Mouse (Mus musculus) neural tube, embryonic 13.5 days (tissue): ENCODE measurements around the gene Adssl1. TPM values are rescaled to one million over a fixed set of nuclear protein-coding genes. Genes with fewer than 3 reads are reported as not detected.

Experiments
- ATAC-seq: fragments of 200-750 bp; cut with Nextera tagmentation; 2 replicates; pipeline ENCODE4 v1.8.0; 2017; ENCODE audit warnings: low read depth, mild to moderate bottlenecking, moderate TSS enrichment, moderate library complexity
- H3K27ac ChIP-seq: fragments of 300-500 bp; sonication (generic); replicated peaks from 2 replicates; pipeline ENCODE4 v1.5.1; 2015; ENCODE audit warnings: moderate library complexity, mild to moderate bottlenecking, inconsistent platforms
- H3K27me3 ChIP-seq: fragments of 300-500 bp; sonication (generic); 2 replicates; pipeline ENCODE4 v1.6.1; 2015; ENCODE audit warnings: mild to moderate bottlenecking, inconsistent platforms
- H3K36me3 ChIP-seq: fragments of 300-500 bp; sonication (generic); 2 replicates; pipeline ENCODE4 v1.6.1; 2015; ENCODE audit warnings: mild to moderate bottlenecking, inconsistent platforms
- H3K4me1 ChIP-seq: fragments of 300-500 bp; sonication (generic); replicated peaks from 2 replicates; pipeline ENCODE4 v1.6.1; 2015; ENCODE audit warnings: inconsistent platforms
- H3K4me2 ChIP-seq: fragments of 300-500 bp; sonication (generic); 2 replicates; pipeline ENCODE4 v1.6.1; 2015; ENCODE audit warnings: inconsistent platforms, mild to moderate bottlenecking, moderate library complexity
- H3K4me3 ChIP-seq: fragments of 300-500 bp; sonication (generic); 2 replicates; pipeline ENCODE4 v1.5.1; 2015; ENCODE audit warnings: mild to moderate bottlenecking, inconsistent platforms
- H3K9ac ChIP-seq: fragments of 300-500 bp; sonication (generic); 2 replicates; pipeline ENCODE4 v1.6.1; 2015; ENCODE audit warnings: moderate library complexity, mild to moderate bottlenecking, inconsistent platforms
- H3K9me3 ChIP-seq: fragments of 300-500 bp; sonication (generic); 2 replicates; pipeline ENCODE4 v1.6.1; 2016; ENCODE audit warnings: inconsistent platforms
- WGBS: fragments of 180-500 bp; shearing (Covaris S2); methylation state at CpG from one replicate; pipeline ENCODE4 v1.1.7; 2015; 5-methylcytosine and 5-hydroxymethylcytosine counted together
- polyA plus RNA-seq: library from polyadenylated mRNA; unstranded; fragments of >200 nt; fragmentation: Nextera tagmentation; extraction: Ambion mirVana; gene quantifications from 2 replicates; pipeline ENCODE4 v1.2.1, GENCODE M21; 2015

The Adssl1 gene
- polyA plus RNA-seq, 1 experiment from 2014 or later, result 3.2 TPM

DNA sequence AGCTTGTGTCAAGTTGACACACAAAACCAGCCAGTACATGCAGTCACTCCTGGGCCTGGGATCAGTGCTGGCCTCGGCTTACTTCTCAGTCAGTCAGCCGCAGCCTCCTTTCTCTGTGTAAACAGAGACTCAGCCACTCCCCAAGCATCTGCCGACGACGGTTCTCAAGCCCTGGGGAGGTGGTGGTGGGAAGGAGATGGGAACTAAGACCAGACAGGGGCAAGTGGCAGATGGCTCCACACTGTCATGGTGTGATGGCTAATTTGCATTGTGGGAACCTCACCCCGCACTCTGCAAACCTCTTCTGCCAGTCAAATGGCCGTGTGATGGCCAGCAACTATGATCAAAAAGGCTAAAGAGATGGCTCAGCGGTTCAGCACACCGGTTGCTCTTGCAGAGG lies 3.2 kb upstream of the Adssl1 start:
- ATAC-seq, result no peak
- WGBS, result 62% methylated on average over 9 of the region's 9 CpGs
- Histone ChIP-seq H3K4me1 (peaks cover 23% of the 10 kb centered on the region), H3K9ac (no peak overlapping the region), H3K36me3 (no peaks in the 10 kb centered on the region), H3K9me3 (no peaks in the 10 kb centered on the region), H3K27me3 (peaks cover 34% of the 10 kb centered on the region), H3K27ac (no peak overlapping the region), H3K4me2 (no peak overlapping the region), H3K4me3 (no peak overlapping the region)

DNA sequence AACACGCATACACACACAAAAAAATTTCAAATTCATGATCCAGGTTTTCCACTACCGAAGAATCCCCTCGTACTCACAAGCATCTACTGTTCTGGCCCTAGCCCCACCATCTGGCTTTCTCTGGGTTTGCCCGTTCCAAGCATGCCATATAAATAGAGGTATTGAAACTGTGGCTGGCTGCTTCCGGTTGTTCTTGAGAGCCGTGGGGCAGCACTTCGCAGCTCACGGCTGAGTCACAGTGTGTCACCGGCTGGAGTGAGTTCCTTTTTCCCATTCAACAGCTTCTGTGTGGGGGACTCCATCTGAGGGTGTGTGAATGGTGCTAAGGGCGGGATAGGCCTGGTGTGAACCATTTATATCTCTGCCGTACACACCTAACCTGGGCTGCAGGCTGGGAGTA lies 2.7 kb upstream of the Adssl1 start:
- no peaks in the 10 kb centered on the region for H3K36me3 ChIP-seq
- no peak overlapping the region for H3K4me3 ChIP-seq
- no peaks in the 10 kb centered on the region for H3K9me3 ChIP-seq
- peaks cover 23% of the 10 kb centered on the region for H3K4me1 ChIP-seq
- H3K27me3 ChIP-seq, result peaks cover 39% of the 10 kb centered on the region
- WGBS, result 82% methylated on average over 11 of the region's 11 CpGs
- no peak overlapping the region for H3K9ac ChIP-seq
- no peak for ATAC-seq
- H3K4me2 ChIP-seq, result no peak overlapping the region
- H3K27ac ChIP-seq, result no peak overlapping the region

- H3K27ac ChIP-seq, result no peak overlapping the region
- no peak overlapping the region for H3K4me2 ChIP-seq
- peak; percentile 44 for ATAC-seq
- no peaks in the 10 kb centered on the region for H3K36me3 ChIP-seq
- no peaks in the 10 kb centered on the region for H3K9me3 ChIP-seq
- no peak overlapping the region for H3K4me3 ChIP-seq
- H3K4me1 ChIP-seq, result peaks cover 25% of the 10 kb centered on the region
- H3K27me3 ChIP-seq, result peaks cover 46% of the 10 kb centered on the region
- no peak overlapping the region for H3K9ac ChIP-seq
- WGBS, result 8% methylated on average over 8 of the region's 8 CpGs
These were observed 1.9 kb upstream of the Adssl1 start for GRCm38 (mm10) chr12:112617898-112618380.

- Histone ChIP-seq H3K27me3 (peaks cover 47% of the 10 kb centered on the region), H3K36me3 (no peaks in the 10 kb centered on the region), H3K4me2 (peak overlapping the region; percentile 93), H3K27ac (no peak overlapping the region), H3K4me3 (peak overlapping the region; percentile 49), H3K9ac (0 out of 2 replicates have a peak overlapping the region, but pooled peaks have one; percentile 69), H3K9me3 (no peaks in the 10 kb centered on the region), H3K4me1 (peaks cover 28% of the 10 kb centered on the region)
- WGBS, result 24% methylated on average over 13 of the region's 13 CpGs
- no peak for ATAC-seq
These were observed 712 bp upstream of the Adssl1 start for GRCm38 (mm10) chr12:112618981-112619685.

DNA sequence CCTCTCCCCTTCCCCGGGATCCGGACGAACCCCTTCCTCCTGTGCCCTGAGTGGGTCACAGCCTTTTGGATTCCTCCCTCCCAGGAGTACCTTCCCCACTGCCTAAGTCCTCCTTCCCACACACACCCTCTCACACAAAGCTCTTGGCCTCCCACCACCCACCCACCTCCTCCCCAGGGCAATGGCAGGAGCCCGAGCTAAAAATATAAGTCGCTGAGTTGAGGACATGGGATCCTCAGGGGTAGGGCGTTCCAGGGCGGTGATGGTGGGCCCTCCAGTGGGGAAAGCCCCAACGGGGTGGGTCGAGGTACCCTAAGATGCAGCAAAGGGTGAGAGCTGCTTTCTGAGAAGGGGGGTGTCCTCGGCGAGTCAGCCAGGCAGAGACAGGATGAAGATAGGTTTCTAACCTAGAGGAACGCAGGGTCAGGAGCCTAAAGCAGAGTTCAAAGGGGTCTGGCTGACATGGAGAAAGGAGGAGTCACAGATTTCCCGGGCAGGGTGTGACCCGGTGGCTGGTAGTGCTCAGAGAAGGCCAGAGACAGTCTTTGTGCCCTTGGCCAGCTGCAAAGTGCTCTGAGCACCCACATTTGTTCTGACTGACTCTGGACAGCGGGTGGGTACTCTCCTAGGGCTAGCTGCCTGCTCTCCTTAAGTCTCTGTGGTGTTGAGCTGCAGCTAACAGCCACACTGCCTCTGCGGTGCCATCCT lies 663 bp downstream of the Adssl1 start:
- Histone ChIP-seq H3K27me3 (peaks cover 47% of the 10 kb centered on the region), H3K36me3 (no peaks in the 10 kb centered on the region), H3K27ac (no peak overlapping the region), H3K4me1 (peaks cover 28% of the 10 kb centered on the region), H3K9me3 (no peaks in the 10 kb centered on the region), H3K9ac (peak overlapping the region; percentile 69), H3K4me2 (peak overlapping the region; percentile 93), H3K4me3 (peak overlapping the region; percentile 49)
- 13% methylated on average over 15 of the region's 16 CpGs for WGBS
- ATAC-seq, result peak; percentile 11; the same call in 1 of the 2 replicates

DNA sequence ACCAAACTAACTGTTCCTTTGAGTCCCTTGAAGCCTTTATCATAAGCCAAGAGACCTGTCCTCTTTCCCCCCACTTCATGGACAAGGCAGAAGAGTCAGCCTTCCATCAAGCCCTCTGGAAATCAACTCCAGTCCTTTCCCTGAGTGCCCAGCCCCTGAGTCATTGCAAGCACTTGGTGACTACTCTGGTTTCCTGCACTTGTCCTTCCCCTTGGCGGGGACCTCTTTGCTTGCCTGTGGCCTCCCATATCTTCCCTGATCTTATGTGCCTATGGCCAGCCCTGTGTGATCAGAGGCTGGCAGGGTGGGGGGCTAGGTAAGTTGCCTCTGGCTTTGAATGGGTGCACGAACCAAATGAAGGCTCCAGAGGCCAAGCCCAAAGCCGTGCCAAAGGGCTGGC lies 2.1 kb downstream of the Adssl1 start:
- ATAC-seq, result no peak
- no peak overlapping the region for H3K4me3 ChIP-seq
- H3K4me1 ChIP-seq, result peaks cover 28% of the 10 kb centered on the region
- 90% methylated on average over 3 of the region's 3 CpGs for WGBS
- no peak overlapping the region for H3K27ac ChIP-seq
- H3K27me3 ChIP-seq, result peaks cover 47% of the 10 kb centered on the region
- H3K36me3 ChIP-seq, result no peaks in the 10 kb centered on the region
- no peaks in the 10 kb centered on the region for H3K9me3 ChIP-seq
- H3K9ac ChIP-seq, result no peak overlapping the region
- no peak overlapping the region for H3K4me2 ChIP-seq

DNA sequence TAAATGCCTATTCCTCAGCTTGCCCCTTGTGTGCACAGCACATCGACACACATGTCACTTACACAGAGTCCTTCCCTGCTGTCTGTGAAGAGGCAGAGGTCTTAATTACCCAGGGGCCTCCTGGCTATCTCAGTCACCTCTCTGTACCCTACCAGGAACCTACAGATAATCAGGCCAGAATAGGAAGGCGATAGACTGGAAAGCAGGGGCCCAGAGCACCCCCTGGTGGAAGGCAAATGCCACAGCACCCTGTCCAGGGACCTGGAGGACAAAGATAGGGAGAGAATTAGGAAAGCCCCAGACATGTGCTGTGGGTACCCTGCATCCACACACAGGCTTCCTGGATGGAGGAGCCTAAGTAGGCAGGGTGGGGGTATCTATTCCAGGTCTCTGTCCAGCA lies 3.9 kb downstream of the Adssl1 start:
- whole genome bisulfite sequencing, result 13% methylated on average over 2 of the region's 2 CpGs

DNA sequence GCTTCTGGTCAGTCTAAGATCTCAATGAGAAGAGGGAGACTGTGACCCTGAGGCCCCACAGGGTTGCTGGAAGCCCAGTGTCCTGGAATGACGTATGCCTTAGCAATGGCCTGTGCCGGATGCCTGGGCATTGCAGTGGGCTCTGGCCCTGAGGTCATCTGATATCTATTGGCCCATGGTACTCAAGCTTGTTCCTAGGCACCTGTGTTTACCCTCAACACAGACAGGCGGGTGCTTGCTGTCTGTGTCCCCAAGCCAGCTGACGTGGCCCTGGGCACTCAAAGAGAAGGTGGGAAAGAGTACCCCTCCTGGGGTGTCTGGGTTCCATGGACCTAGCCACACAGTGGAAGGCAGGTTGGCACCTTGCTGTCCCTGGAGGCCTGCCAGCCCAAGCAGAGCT lies 5.9 kb downstream of the Adssl1 start:
- ATAC-seq, result no peak
- H3K27ac ChIP-seq, result no peak overlapping the region
- H3K36me3 ChIP-seq, result no peaks in the 10 kb centered on the region
- no peak overlapping the region for H3K9ac ChIP-seq
- H3K9me3 ChIP-seq, result no peaks in the 10 kb centered on the region
- H3K4me3 ChIP-seq, result no peak overlapping the region
- H3K27me3 ChIP-seq, result peaks cover 23% of the 10 kb centered on the region
- H3K4me1 ChIP-seq, result peaks cover 16% of the 10 kb centered on the region
- no peak overlapping the region for H3K4me2 ChIP-seq
- 87% methylated on average over 4 of the region's 4 CpGs for WGBS

More for the DNA sequence above, 3.9 kb downstream of the Adssl1 start:
- 0 out of 2 replicates have a peak, but pooled peaks have one; percentile 9 for ATAC-seq
- Histone ChIP-seq H3K9ac (no peak overlapping the region), H3K27me3 (peaks cover 40% of the 10 kb centered on the region), H3K4me1 (peaks cover 29% of the 10 kb centered on the region), H3K27ac (no peak overlapping the region), H3K4me2 (no peak overlapping the region), H3K9me3 (no peaks in the 10 kb centered on the region), H3K4me3 (no peak overlapping the region), H3K36me3 (no peaks in the 10 kb centered on the region)

GRCm38 (mm10) chr12:112626455-112626854 lies 6.6 kb downstream of the Adssl1 start:
- no peak overlapping the region for H3K4me3 ChIP-seq
- ATAC-seq, result no peak
- no peak overlapping the region for H3K9ac ChIP-seq
- no peaks in the 10 kb centered on the region for H3K9me3 ChIP-seq
- WGBS, result 80% methylated on average over 6 of the region's 6 CpGs
- H3K36me3 ChIP-seq, result no peaks in the 10 kb centered on the region
- H3K27me3 ChIP-seq, result peaks cover 15% of the 10 kb centered on the region
- H3K4me2 ChIP-seq, result no peak overlapping the region
- H3K27ac ChIP-seq, result no peak overlapping the region
- H3K4me1 ChIP-seq, result peaks cover 14% of the 10 kb centered on the region

DNA sequence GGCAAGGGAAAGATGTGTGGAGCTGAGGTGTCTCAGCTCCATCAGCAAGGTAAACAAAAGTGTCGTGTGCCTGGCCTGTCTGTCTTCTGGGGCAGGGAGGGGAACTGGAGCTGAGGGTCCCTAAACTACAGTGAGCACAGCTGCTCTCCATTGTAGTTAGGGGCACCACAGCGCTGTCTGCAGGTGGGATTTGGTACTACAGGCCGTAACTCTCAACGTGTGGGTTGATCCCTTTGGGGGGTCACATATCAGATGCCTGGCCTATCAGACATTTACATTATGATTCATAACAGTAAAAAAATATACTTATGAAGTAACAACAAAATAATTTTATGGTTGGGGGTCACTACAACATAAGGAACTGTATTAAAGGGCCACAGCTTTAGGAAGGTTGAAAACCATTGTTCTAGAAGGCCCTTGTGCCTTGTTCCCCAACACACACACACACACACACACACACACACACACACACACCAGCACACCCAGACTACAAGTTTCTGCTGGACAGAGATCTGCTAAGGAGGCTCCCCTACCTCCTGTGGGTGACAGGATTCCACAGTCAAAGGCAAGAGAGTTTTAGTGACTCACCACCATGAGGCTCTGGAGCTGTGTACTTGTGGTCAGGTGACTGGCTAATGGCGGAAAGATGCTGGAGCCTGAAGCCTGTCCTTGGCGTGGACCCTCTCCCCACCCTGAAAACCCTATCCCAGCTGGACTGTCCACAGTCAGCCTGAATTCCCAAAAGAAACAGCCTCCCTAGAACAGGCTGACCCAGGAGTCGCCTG lies 7.4 kb downstream of the Adssl1 start:
- Histone ChIP-seq H3K4me2 (no peak overlapping the region), H3K9me3 (no peaks in the 10 kb centered on the region), H3K4me3 (no peak overlapping the region), H3K9ac (no peak overlapping the region), H3K36me3 (no peaks in the 10 kb centered on the region), H3K27ac (no peak overlapping the region), H3K4me1 (peaks cover 14% of the 10 kb centered on the region), H3K27me3 (peaks cover 7% of the 10 kb centered on the region)
- no peak for ATAC-seq
- 70% methylated on average over 7 of the region's 7 CpGs for WGBS

DNA sequence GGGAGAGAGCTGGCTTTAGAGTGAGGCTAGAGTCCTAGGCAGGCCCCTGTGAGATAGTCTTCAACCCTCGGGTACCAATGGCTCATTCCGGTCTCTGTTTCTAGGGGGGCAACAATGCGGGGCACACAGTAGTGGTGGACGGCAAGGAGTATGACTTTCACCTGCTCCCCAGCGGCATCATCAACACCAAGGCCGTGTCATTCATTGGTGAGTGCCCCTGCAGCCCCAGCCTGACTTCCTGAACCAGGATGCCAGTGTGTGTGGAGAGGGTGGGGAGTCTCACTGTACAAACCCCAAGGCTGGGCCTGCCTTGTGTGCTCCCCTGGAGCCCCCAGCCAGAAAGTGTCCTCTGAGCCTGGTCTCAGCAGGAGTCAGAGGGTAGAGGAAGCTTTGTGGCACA lies 8.4 kb downstream of the Adssl1 start:
- no peaks in the 10 kb centered on the region for H3K27me3 ChIP-seq
- WGBS, result 89% methylated on average over 6 of the region's 6 CpGs
- no peak overlapping the region for H3K9ac ChIP-seq
- H3K36me3 ChIP-seq, result no peaks in the 10 kb centered on the region
- no peak overlapping the region for H3K4me3 ChIP-seq
- H3K27ac ChIP-seq, result no peak overlapping the region
- no peak for ATAC-seq
- H3K4me1 ChIP-seq, result peaks cover 9% of the 10 kb centered on the region
- H3K9me3 ChIP-seq, result no peaks in the 10 kb centered on the region
- H3K4me2 ChIP-seq, result no peak overlapping the region
